Mouse (Mus musculus): Measurements from ENCODE around the gene Tex13c3. TPM values are rescaled to one million over a fixed set of nuclear protein-coding genes. Genes with fewer than 3 reads are reported as not detected.
"Not testable (repeated sequence)": the region's sequence is repeated elsewhere in the genome, so short reads cannot be mapped to it uniquely, and the experiment has no call there.

Tex13c3 gene
- polyA plus RNA-seq (2016; fragmentation: Nextera tagmentation; extraction: Ambion mirVana): not detected in 2 replicates

DNA sequence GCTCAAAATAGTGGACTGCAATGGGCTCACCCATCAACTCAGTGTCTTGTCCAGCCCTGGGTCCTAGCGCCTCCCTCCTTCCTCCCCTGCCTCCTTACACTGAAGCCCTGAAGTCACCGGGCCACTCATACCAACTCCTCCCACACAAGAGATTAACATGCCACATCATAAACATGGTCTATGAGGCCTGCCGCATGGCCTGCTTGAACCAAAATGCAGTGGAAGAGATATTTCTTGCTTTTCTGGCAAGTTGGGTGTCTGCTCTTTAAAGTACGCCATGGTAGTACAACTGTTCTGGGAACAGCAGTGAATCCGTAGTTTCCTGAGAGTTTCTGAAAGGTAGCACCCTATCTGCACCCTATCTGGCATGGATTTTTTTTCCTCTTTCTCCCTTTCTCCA lies at the start of gene Tex13c3:
Tex13c3 (minus strand) TSS at position 101 of the 400 bp plus-strand sequence.
- not testable (repeated sequence) for ATAC-seq (ENCODE audit: insufficient number of reproducible peaks, insufficient read depth, low FRiP score, low TSS enrichment, low read depth); H3K9me3 ChIP-seq; H3K36me3 ChIP-seq; H3K27ac ChIP-seq; H3K4me1 ChIP-seq (replicated peaks); H3K9ac ChIP-seq (replicated peaks); H3K4me2 ChIP-seq; H3K4me3 ChIP-seq (replicated peaks); H3K27me3 ChIP-seq
- 90% methylated on average over 5 of the region's 5 CpGs for WGBS

DNA sequence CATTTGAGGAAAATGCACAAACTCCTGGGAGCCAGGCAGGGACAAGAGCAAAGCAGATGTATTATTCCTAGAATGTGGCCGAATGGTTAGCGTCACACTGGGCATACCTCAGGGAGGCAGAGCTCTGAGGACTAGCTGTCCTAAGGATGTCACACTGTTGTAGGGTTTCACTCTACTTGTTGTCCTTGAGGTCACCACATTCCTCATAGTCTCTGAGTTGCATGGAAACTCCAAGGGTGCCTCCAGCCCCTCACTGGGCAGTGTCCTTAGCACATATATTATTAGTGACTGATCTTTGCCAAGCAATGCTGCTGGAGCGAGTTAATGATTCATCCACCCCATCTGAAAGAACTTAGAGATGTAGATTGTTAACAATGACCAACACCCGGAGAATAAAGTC lies 8.6 kb upstream of the Tex13c3 start:
- no peak overlapping the region for H3K9ac ChIP-seq (replicated peaks)
- no peak for ATAC-seq (ENCODE audit: insufficient number of reproducible peaks, insufficient read depth, low FRiP score, low TSS enrichment, low read depth)
- no peaks in the 10 kb centered on the region for H3K4me1 ChIP-seq (replicated peaks)
- no peak overlapping the region for H3K4me3 ChIP-seq (replicated peaks)
- H3K27ac ChIP-seq: no peak overlapping the region
- H3K4me2 ChIP-seq: no peak overlapping the region
- WGBS: 87% methylated on average over 4 of the region's 4 CpGs
- H3K36me3 ChIP-seq: no peaks in the 10 kb centered on the region
- H3K27me3 ChIP-seq: no peaks in the 10 kb centered on the region
- no peaks in the 10 kb centered on the region for H3K9me3 ChIP-seq
